Mouse (Mus musculus) layer of hippocampus, adult 18-20 months (tissue): ENCODE data around the gene Spice1. TPM values are rescaled to one million over a fixed set of nuclear protein-coding genes. Genes with fewer than 3 reads are reported as not detected.

Source experiments
- DNase-seq, 2 experiments: peaks; one replicate each; pipeline ENCODE4 v3.0.0; 2022; ENCODE audit warnings: low spot score in 2 of 2
- total RNA-seq, 2 experiments: library from RNA; stranded (reverse); gene quantifications; 2 replicates each; pipeline ENCODE4 v1.2.3; 2021

Spice1 gene
- total RNA-seq, 2 experiments from 2014 or later = 18.7 to 19.5 TPM

DNA sequence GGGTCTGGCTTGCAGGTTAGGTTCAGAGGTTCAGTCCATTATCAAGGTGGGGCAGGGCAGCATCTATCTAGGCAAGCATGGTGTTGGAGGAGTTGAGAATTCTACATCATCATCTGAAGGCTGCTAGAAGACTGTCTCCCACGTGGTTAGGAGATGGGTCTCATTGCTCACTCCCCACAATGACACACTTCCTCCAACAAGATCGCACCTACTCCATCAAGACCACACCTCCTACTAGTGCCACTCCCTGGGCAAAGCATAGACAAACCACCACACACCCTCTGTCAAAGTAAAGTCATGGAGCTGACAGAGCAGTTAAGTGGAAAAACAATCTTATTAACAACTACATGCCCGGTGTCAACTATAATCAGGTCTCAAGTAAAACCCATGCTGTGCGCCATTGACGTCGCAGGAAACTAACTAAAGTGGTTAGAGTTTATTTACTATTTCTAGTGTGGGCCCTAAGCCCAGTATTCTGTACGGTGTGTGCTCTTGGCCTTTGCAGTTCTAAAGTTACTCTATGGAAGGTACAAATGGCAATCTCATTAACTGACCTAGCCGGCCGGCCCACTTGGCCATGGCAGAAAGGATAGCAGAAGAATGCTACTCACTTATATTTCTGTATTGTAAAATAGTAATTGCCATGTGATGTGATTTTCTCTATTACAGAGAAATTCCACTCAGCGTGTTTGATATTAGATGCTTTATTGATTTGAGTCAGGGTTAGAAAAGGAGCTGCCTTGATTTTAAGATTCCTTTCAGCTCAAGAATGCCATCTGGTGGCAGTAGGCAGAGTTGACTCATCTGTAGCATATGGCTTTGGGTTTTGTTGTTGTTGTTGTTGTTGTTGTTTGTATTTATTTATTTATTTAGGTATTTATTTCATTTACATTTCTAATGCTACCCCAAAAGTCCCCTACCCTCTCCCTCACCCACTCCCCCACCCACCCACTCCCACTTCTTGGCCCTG, 15.3 kb downstream of the Spice1 start:
- DNase-seq = peak in 1 of 2 experiments; percentile 63

- no peak for DNase-seq
Observed at GRCm38 (mm10) chr16:44365522-44365921, 18.6 kb downstream of the Spice1 start.

DNA sequence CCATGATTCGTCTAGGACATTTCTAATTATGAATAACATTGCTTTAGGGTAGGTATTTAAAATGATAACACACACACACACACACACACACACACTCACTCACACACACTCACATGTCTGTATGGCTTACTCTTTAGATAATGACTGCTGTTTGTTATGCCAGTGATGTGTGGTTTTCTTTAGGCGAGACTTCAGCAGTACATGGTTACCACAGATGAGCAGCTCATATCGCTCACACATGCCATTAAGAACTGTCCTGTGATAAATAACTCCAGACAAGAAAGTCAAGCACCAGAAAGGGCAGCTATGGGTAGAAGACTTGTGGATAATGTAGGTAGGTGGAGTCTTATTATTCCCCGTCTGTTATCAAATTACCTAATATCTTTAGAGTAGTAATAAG, 28.5 kb downstream of the Spice1 start:
- no peak for DNase-seq

DNA sequence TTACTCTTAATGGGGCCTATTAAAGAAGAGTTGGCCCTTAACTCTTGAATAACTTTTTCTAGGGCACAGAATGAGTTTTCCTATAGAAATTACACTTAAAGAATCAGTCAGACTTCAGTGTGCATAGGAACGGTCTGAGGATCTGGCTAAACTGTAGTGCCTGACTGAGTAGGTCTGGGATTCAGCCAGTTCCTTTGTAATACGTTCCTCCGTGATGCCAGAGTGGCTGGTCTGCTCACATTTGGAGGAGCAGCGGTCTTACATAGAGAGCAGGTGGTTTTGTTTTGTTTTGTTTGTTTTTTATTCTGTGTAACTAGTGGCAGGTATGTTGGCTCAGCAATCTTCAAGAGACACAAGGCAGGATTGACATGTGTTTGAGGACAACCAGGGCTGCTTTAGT, 33.1 kb downstream of the Spice1 start:
- DNase-seq = no peak

DNA sequence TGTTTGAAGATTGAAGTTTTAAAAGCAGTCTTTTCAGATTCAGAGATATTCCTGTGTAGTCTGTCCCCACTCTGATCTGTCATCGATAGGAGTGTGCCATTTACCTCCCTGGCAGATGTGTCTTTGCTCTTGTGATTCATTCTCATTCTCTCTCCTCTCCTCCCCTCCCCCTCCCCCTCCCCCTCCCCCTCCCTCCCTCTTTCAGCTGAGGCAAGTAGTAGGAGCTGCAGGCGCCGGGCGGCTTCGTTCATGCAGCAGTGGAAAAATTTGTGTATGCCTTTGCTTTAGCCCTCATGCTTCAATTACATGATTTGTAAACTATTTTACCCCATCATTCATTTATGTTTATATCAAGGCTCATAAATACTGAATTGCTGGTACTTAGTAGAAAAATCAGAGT, 34.7 kb downstream of the Spice1 start:
- no peak for DNase-seq

DNA sequence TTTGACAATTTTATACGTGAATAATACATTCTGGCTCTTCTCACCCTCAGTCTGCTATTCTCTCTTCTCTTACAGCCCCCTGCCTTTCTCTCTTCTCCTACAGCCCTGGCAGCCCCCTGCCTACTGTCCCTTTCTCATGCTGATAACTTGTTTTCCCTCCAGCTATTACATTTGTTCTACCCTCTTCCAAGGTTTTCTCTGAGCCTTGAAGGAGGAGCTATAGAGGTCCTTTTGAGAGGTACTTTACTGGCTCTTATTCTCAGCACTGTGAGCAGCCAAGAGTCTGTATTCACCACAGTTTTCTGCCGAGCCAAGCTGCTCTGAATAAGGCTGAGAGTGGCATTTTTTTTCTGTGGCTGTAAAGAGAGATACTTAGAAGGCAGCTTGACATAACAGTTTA, 36.6 kb downstream of the Spice1 start:
- no peak for DNase-seq

DNA sequence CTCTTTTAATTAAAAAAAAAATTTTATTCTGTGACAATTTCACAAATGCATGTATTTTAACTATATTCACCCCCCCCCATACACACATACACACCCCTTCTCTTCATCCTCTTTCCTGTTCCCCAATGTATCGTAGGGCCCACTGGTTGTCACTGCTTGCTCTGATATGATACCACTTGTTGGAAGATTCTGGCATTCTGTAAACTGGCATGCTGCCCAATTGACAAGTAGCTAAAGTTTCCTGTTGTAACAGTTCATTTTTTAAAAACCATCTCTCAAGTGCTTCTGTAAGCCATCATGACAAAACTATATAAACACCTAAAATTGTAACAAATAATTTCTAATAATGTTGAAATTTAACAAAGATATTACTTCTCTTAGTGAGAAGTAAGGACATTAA, 37.3 kb downstream of the Spice1 start:
- no peak for DNase-seq

DNA sequence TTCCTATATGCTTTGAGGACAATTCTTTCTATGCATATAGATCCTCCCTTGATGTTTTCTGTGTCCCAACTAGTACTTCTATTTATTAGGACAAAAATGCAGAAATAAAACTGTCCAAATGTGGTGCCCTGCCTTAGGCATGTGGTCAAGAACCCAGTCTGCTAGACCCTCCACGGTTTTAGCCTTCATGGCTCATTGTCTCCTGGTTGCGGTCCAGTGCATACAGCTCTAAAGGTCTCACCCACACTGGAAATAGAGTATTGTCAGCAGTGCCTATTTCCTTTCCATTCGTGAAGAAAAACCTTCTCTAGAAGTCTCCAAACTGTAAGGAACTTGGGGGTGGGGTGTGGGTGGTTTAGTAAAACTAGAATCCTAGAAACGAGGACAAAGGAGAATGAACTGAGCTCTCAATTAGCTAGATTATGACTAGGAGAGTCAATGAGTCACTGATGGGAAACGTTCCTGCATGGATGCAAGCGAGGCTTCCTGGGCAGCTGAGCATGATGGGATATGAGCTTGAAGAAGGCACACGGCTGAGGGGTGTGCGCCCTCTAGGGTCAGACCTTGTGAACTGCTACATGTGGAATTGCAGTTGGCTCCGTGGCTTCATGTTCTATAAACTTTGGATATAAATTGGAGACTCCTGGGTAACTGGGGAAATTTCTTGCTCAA, 45.1 kb downstream of the Spice1 start:
- DNase-seq = peak; percentile 60 to 77

DNA sequence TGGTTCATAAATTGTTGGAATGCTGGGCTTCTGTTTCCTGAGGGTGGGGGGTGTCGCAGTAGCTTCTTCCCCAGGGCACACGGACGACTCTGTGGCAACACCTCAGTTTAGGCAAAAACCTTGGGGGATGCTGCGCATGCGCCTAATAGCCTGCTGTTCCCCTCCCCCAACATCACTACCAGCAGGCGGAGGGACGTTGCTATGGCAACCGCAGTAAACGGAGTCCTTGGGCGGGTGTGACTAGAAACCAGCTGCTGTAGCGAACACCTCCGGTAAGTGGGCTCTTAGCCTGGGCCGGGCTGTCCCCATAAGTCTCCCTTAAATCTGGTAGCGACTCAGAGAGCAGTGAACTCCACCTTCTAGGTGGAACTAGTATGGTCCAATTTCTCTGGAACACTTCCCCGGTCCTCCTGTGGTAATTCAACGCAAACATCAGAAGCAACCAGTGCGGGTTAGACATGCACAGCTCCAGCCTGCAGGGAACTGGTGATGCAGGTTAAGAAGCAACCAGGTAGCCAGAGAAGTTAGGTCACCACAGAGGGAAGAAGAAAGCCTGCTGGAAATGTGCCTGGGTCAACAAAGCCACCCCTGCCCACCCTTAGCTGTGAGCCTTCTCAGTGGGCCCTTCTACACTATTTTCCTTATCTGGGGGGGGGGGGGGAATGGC, 47.8 kb downstream of the Spice1 start, which contains the start of gene Cfap44:
Cfap44 (plus strand) TSS at position 220 of the 667 bp plus-strand sequence.
- peak; percentile 87 to 95 for DNase-seq

GRCm38 (mm10) chr16:44404933-44405332, 58.0 kb downstream of the Spice1 start:
- DNase-seq = no peak

- DNase-seq = no peak
Observed at GRCm38 (mm10) chr16:44407211-44407610, 60.3 kb downstream of the Spice1 start.

DNA sequence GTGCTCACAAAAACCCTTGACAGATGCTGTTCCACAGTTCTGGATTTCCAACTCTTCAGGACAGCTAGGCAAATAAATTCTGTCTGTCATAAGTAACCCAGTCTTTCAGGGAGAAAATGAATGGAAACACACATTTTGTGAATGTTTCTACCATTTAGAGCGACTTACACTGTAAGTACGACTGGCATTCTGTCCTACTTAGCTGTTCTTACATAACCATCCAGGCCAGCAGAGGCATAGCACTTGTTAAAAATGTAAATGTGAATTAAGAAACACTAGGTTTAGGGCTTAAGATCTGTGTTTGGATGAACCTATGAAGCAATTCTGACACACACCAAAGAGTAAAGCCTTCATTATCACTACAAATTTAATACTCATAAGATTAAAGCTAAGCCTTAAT, 61.4 kb downstream of the Spice1 start:
- DNase-seq = no peak

DNA sequence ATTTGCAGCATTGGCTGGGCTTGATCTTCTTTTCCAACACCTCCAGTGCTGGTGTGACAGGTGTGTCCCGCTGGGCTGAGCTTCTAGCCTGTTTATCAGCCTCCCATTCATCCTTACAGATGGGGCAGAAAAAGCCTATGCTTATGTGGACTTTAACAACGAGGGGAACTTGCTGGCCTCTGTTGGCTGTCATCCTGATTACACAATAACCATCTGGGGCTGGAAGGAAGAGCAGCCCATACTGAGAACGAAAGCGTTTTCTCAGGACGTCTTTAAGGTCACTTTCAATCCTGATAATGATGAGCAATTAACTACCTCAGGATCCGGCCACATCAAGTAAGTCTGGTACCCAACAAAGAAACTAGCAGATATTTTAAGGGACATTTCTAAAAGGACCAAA, 63.3 kb downstream of the Spice1 start:
- no peak for DNase-seq

DNA sequence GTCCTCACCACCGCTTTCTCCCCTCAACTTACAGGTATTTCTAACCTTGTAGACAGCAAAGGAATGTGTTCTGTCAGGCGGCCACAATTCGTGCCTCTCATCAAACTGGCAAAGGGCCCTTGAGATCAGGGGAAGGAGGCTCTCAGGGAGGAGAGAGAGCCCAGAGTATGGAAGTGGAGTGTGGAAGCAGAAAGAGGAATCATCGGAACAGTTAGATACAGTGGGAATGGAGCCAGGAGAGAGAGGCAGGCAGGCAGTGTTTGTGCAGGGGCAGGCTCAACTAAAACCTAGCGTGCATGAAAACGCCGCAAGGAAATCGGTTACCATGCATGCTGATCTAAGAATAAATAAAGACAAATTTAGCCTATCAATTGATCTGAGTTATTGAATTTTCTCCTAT, 70.7 kb downstream of the Spice1 start:
- peak in 1 of 2 experiments; percentile 56 for DNase-seq

DNA sequence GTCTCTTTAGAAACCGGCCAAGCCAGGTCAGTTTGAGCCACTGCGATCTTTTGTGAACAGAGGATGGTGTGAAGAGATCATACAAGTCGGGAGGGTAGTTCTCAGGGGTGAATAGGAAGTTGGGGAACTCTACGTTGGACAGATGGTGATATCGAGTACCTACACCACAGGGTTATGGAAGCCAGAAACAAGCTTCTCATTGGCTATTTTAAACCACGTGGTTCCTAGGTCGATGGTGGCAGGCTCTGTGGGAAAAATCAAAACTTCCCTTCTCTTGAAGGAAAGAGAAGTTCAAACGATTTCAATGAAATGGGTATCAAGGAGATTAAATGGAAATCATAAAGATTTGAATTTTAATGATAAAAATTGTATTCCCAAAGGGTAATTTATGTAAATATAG, 74.8 kb downstream of the Spice1 start:
- no peak for DNase-seq

- peak; percentile 45 to 80 for DNase-seq
Observed at GRCm38 (mm10) chr16:44423499-44423898, 76.6 kb downstream of the Spice1 start.

- no peak for DNase-seq
Observed at GRCm38 (mm10) chr16:44428456-44428855, 81.5 kb downstream of the Spice1 start.

DNA sequence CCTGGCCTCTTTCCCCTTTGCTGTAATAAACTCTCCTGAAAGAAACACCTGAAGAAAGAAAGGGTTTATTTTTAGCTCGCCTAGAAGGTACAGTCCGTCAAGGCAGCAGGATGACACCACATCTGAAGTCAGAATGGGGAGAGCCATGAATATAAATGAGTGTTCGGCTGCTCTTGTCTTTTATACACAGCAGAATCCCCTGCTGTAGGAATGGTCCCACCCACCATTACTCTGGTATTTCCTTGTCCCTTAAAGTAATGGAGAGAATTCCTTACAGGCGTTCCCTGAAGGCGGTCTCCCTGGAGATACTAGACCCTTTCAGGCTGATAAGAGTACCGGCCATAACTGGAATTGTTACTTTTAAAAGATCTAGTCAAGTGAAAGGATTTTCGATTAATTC, 83.1 kb downstream of the Spice1 start:
- DNase-seq = no peak

DNA sequence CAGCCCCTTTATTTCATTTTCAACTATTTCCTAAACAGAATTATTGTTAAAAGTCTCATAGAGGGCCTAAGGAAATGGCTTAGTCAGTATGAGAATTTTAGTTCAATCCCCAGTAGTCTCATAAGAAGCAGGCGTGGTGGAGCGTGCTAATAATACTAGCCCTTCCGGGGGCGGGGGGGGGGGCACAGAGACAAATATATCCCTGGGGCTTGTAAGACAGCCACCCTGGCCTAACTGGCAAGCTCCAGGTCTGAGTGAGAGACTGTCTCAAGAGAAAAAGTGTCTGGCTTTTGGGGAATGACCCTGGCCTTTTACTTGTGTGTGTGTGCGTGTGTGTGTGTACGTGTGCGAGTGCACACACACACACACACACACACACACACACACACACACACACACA, 88.0 kb downstream of the Spice1 start:
- DNase-seq = no peak

GRCm38 (mm10) chr16:44435481-44435880, 88.6 kb downstream of the Spice1 start:
- no peak for DNase-seq
